Mouse (Mus musculus): ENCODE data around the gene Hagh. TPM values are rescaled to one million over a fixed set of nuclear protein-coding genes. Genes with fewer than 3 reads are reported as not detected.

Gene Hagh
- 153 and 157 TPM in 2 replicates for polyA plus RNA-seq (2012; rRNA removed)

DNA sequence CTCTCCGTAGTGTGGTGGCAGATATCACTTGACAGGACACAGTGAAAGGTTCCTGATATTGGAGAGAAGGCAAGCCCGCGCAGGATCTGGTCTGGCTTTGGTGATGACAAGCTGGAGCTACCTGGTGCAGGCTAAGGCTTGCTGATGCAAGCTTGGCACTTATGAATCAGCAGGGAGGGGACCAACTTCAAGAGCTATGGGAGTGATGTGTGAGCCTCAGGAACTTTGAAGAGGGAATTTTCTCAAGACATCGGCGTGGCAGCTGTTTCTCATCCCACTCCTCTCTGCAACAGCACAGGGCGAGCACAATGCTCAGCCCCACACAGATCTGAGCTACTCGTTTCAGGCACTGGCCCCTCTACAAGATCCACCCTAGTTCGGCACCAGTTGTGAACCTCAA, at the start of gene Hagh:
TSS of gene Hagh (plus strand) at position 302 of the 400 bp plus-strand sequence.
- TF ChIP-seq CTCF (IDR thresholded peaks at IDR 0.05; ENCODE audit: borderline replicate concordance, control insufficient read depth, extremely low read depth, insufficient read depth, low read length, poor library complexity) = no peak
- no peak for TF ChIP-seq POLR2A (IDR thresholded peaks at IDR 0.05; ENCODE audit: control insufficient read depth, extremely low read depth, insufficient read depth, low read length, poor library complexity)
- WGBS = 83% methylated on average over 8 of the region's 8 CpGs
- H3K27ac ChIP-seq (ENCODE audit: control insufficient read depth, insufficient read depth, low read length) = no peak within 1 kb of the TSS
- H3K36me3 ChIP-seq (ENCODE audit: control insufficient read depth, insufficient read depth, low read length) = no peaks in the 10 kb centered on the region
- no peak for DNase-seq
- H3K4me3 ChIP-seq (ENCODE audit: control insufficient read depth, insufficient read depth, low read length) = no peak within 1 kb of the TSS
- no peaks in the 10 kb centered on the region for H3K27me3 ChIP-seq (ENCODE audit: control insufficient read depth, insufficient read depth, low read length)
- no peaks in the 10 kb centered on the region for H3K4me1 ChIP-seq (replicated peaks; ENCODE audit: control insufficient read depth, insufficient read depth, low read length)

DNA sequence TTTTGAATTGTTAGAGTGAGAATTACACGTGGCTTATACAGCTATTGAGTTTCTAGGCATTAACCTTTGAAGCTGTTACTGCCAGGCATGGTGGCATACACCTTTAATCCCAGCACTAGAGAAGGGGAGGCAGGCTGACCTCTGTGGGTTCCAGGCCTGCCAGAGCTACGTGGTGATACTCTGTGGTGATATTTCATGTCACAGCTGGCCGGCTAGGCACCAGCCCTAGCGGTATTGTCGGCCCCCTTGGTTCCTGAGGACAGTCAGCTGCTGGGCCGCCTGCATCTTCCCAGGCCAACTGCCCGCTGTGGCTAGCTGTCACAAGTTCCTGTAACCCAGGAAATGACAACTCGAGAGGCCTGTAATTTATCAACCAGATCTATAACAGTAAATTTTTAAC, 47.8 kb upstream of the Hagh start:
- Histone ChIP-seq H3K27me3 (ENCODE audit: control insufficient read depth, insufficient read depth, low read length) (no peaks in the 10 kb centered on the region), H3K36me3 (ENCODE audit: control insufficient read depth, insufficient read depth, low read length) (no peaks in the 10 kb centered on the region), H3K4me1 (replicated peaks; ENCODE audit: control insufficient read depth, insufficient read depth, low read length) (no peaks in the 10 kb centered on the region), H3K4me3 (ENCODE audit: control insufficient read depth, insufficient read depth, low read length) (no peak overlapping the region), H3K27ac (ENCODE audit: control insufficient read depth, insufficient read depth, low read length) (no peak overlapping the region)
- WGBS = 53% methylated on average over 8 of the region's 8 CpGs
- DNase-seq = no peak
- TF ChIP-seq CTCF (IDR thresholded peaks at IDR 0.05; ENCODE audit: borderline replicate concordance, control insufficient read depth, extremely low read depth, insufficient read depth, low read length, poor library complexity) = no peak
- TF ChIP-seq POLR2A (IDR thresholded peaks at IDR 0.05; ENCODE audit: control insufficient read depth, extremely low read depth, insufficient read depth, low read length, poor library complexity) = no peak

DNA sequence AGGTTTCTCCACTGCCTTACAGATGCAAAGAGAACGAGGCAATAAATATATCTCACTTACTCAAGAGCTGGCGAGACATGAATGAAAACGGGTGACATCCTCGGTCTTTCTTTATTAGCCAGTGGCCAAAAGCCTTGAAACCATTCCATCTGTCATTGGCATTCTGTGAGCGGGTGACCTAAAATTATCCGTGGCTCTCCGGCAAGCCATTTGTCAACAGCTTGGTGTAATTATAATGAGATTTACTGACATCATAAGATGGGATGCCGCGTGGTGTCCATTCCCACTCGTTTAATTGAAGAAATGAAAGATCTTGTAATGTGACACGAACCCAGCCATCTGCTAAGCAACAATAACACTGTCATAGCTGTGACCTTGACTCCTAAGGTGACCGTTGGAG, 45.2 kb upstream of the Hagh start:
- H3K36me3 ChIP-seq (ENCODE audit: control insufficient read depth, insufficient read depth, low read length) = no peaks in the 10 kb centered on the region
- H3K27me3 ChIP-seq (ENCODE audit: control insufficient read depth, insufficient read depth, low read length) = no peaks in the 10 kb centered on the region
- no peak for TF ChIP-seq POLR2A (IDR thresholded peaks at IDR 0.05; ENCODE audit: control insufficient read depth, extremely low read depth, insufficient read depth, low read length, poor library complexity)
- TF ChIP-seq CTCF (IDR thresholded peaks at IDR 0.05; ENCODE audit: borderline replicate concordance, control insufficient read depth, extremely low read depth, insufficient read depth, low read length, poor library complexity) = no peak
- DNase-seq = no peak
- no peak overlapping the region for H3K27ac ChIP-seq (ENCODE audit: control insufficient read depth, insufficient read depth, low read length)
- 86% methylated on average over 12 of the region's 12 CpGs for WGBS
- no peaks in the 10 kb centered on the region for H3K4me1 ChIP-seq (replicated peaks; ENCODE audit: control insufficient read depth, insufficient read depth, low read length)
- no peak overlapping the region for H3K4me3 ChIP-seq (ENCODE audit: control insufficient read depth, insufficient read depth, low read length)

DNA sequence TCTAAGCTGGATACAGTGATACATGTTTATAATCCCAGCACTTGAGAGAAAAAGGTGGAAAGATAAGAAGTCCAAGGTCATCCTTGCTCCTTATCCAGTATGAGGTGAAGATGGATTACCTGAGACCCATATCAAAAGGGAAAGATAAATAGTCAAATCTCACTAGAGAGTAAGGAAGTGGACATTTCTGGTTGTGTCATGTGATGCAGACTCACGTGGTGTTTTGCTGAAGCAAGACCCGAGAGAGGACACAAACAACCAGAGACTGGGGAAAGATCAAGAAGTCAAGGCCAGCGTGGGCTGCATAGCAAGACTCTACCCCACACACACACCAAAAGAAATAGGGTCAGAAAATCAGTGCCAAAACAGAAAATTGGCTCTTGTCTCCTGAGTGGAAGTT, 43.0 kb upstream of the Hagh start:
- no peaks in the 10 kb centered on the region for H3K27me3 ChIP-seq (ENCODE audit: control insufficient read depth, insufficient read depth, low read length)
- TF ChIP-seq CTCF (IDR thresholded peaks at IDR 0.05; ENCODE audit: borderline replicate concordance, control insufficient read depth, extremely low read depth, insufficient read depth, low read length, poor library complexity) (no peak), POLR2A (IDR thresholded peaks at IDR 0.05; ENCODE audit: control insufficient read depth, extremely low read depth, insufficient read depth, low read length, poor library complexity) (no peak)
- no peak overlapping the region for H3K4me3 ChIP-seq (ENCODE audit: control insufficient read depth, insufficient read depth, low read length)
- H3K36me3 ChIP-seq (ENCODE audit: control insufficient read depth, insufficient read depth, low read length) = no peaks in the 10 kb centered on the region
- WGBS = 39% methylated on average over 3 of the region's 3 CpGs
- DNase-seq = no peak
- H3K27ac ChIP-seq (ENCODE audit: control insufficient read depth, insufficient read depth, low read length) = no peak overlapping the region
- no peaks in the 10 kb centered on the region for H3K4me1 ChIP-seq (replicated peaks; ENCODE audit: control insufficient read depth, insufficient read depth, low read length)

DNA sequence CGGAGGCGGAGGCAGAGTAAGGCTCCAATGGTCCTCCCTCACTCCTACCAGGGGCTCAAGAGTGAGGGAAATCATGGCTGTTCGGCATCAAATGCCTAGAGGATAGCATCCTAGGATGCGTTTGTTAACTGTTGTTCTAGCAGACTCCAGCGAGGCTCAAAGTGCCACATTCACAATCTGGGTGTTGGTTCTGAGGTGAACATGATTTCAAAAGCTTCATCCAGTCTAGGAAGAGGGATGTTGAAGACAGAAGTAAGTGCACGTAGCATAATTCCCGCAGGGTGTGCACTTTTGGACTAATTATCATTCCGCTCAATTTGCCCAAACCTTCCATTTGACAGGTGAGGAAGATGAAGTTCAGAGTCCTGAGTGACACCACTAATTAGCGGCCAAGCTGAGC, 41.7 kb upstream of the Hagh start:
- WGBS = 76% methylated on average over 9 of the region's 9 CpGs
- no peak for TF ChIP-seq CTCF (IDR thresholded peaks at IDR 0.05; ENCODE audit: borderline replicate concordance, control insufficient read depth, extremely low read depth, insufficient read depth, low read length, poor library complexity)
- no peak for TF ChIP-seq POLR2A (IDR thresholded peaks at IDR 0.05; ENCODE audit: control insufficient read depth, extremely low read depth, insufficient read depth, low read length, poor library complexity)
- no peaks in the 10 kb centered on the region for H3K4me1 ChIP-seq (replicated peaks; ENCODE audit: control insufficient read depth, insufficient read depth, low read length)
- H3K27me3 ChIP-seq (ENCODE audit: control insufficient read depth, insufficient read depth, low read length) = no peaks in the 10 kb centered on the region
- no peaks in the 10 kb centered on the region for H3K36me3 ChIP-seq (ENCODE audit: control insufficient read depth, insufficient read depth, low read length)
- no peak for DNase-seq
- H3K27ac ChIP-seq (ENCODE audit: control insufficient read depth, insufficient read depth, low read length) = no peak overlapping the region
- no peak overlapping the region for H3K4me3 ChIP-seq (ENCODE audit: control insufficient read depth, insufficient read depth, low read length)

DNA sequence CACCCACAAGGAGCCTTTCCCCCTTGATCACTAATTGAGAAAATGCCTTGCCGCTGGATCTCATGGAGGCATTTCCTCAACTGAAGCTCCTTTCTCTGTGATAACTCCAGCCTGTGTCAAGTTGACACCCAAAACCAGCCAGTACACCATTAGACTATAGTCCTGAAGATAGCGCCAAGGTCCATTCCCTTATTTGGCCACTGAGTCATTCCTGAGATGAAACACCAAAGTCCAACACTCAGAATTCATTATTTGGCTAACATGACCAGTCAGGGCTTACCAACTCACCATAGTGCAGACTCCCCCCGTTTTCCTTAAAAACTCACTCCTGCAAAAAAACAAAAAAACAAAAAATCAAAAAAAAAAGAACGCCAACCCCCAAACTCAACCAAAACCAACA, 40.5 kb upstream of the Hagh start:
- WGBS = 97% methylated on average over 4 of the region's 4 CpGs
- Histone ChIP-seq H3K4me1 (replicated peaks; ENCODE audit: control insufficient read depth, insufficient read depth, low read length) (peaks cover 3% of the 10 kb centered on the region), H3K27me3 (ENCODE audit: control insufficient read depth, insufficient read depth, low read length) (peaks cover 4% of the 10 kb centered on the region; the same call in 1 of the 2 replicates), H3K36me3 (ENCODE audit: control insufficient read depth, insufficient read depth, low read length) (no peaks in the 10 kb centered on the region), H3K27ac (ENCODE audit: control insufficient read depth, insufficient read depth, low read length) (no peak overlapping the region), H3K4me3 (ENCODE audit: control insufficient read depth, insufficient read depth, low read length) (no peak overlapping the region)
- no peak for DNase-seq
- TF ChIP-seq CTCF (IDR thresholded peaks at IDR 0.05; ENCODE audit: borderline replicate concordance, control insufficient read depth, extremely low read depth, insufficient read depth, low read length, poor library complexity) (no peak), POLR2A (IDR thresholded peaks at IDR 0.05; ENCODE audit: control insufficient read depth, extremely low read depth, insufficient read depth, low read length, poor library complexity) (no peak)

DNA sequence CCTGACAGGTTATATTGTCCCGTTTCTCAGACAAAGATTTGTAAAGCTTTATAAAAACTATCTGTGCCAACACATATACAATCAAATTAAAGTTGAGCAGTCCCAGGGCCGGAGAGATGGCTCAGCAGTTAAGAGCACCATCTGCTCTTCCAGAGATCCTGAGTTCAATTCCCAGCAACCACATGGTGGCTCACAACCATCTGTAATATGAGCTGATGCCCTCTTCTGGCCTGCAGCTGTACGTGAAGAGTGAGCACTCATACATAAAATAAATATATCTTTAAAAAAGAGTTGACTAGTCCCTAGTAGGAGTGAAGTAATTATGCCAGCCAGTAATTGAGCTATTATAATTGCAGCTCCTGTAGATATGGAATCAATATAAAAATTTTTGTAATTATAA, 39.4 kb upstream of the Hagh start:
- WGBS = 69% methylated on average over 3 of the region's 3 CpGs
- no peak overlapping the region for H3K4me3 ChIP-seq (ENCODE audit: control insufficient read depth, insufficient read depth, low read length)
- H3K36me3 ChIP-seq (ENCODE audit: control insufficient read depth, insufficient read depth, low read length) = no peaks in the 10 kb centered on the region
- H3K4me1 ChIP-seq (replicated peaks; ENCODE audit: control insufficient read depth, insufficient read depth, low read length) = peaks cover 5% of the 10 kb centered on the region
- DNase-seq = no peak
- H3K27me3 ChIP-seq (ENCODE audit: control insufficient read depth, insufficient read depth, low read length) = peaks cover 6% of the 10 kb centered on the region; the same call in 1 of the 2 replicates
- no peak for TF ChIP-seq CTCF (IDR thresholded peaks at IDR 0.05; ENCODE audit: borderline replicate concordance, control insufficient read depth, extremely low read depth, insufficient read depth, low read length, poor library complexity)
- no peak for TF ChIP-seq POLR2A (IDR thresholded peaks at IDR 0.05; ENCODE audit: control insufficient read depth, extremely low read depth, insufficient read depth, low read length, poor library complexity)
- no peak overlapping the region for H3K27ac ChIP-seq (ENCODE audit: control insufficient read depth, insufficient read depth, low read length)
